Mouse (Mus musculus): Measurements from ENCODE around the gene Antxr2. TPM values are rescaled to one million over a fixed set of nuclear protein-coding genes. Genes with fewer than 3 reads are reported as not detected.

The Antxr2 gene
- polyA plus RNA-seq, 1 experiment from 2014 or later: 22.2 TPM

DNA sequence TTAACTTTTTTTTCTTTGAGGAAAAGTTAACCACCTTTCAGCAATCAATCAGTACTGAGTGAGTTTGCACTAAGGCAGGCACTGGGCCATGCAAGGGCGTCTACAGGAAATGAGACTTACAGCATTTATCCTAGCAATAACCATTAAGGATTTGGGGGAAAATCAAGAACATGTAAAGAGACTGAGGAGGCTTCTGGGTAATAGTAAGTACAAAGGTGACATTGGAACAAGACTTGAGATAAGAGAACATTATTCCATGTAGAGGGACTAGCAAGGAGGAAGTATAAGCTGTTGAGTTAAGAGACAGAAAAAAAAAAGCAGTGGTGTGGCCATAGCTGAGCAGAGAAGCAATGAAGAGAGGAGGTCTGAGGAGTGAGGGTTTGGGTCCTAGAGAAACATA, 57.5 kb downstream of the Antxr2 start:
- Histone ChIP-seq H3K36me3 (ENCODE audit: control insufficient read depth, insufficient read depth, low read length) (no peaks in the 10 kb centered on the region; the same call in 1 of the 2 replicates), H3K4me3 (ENCODE audit: low read depth, low read length) (no peak overlapping the region), H3K9me3 (ENCODE audit: control insufficient read depth, low read depth, low read length) (no peaks in the 10 kb centered on the region), H3K27me3 (ENCODE audit: control insufficient read depth, insufficient read depth, low read length) (no peaks in the 10 kb centered on the region), H3K9ac (replicated peaks; ENCODE audit: low read depth, low read length) (no peak overlapping the region), H3K4me2 (replicated peaks; ENCODE audit: low read depth, low read length) (no peak overlapping the region), H3K4me1 (ENCODE audit: control insufficient read depth, insufficient read depth, low read length) (no peaks in the 10 kb centered on the region), H3K27ac (ENCODE audit: low read length) (no peak overlapping the region)
- ATAC-seq (ENCODE audit: insufficient number of reproducible peaks, insufficient read depth, low FRiP score, low read depth): no peak
- 54% methylated on average over 1 of the region's 1 CpGs for WGBS

GRCm38 (mm10) chr5:97972029-97972428, 58.8 kb downstream of the Antxr2 start:
- Histone ChIP-seq H3K27ac (ENCODE audit: low read length) (no peak overlapping the region), H3K9ac (replicated peaks; ENCODE audit: low read depth, low read length) (no peak overlapping the region), H3K4me2 (replicated peaks; ENCODE audit: low read depth, low read length) (no peak overlapping the region), H3K4me3 (ENCODE audit: low read depth, low read length) (no peak overlapping the region), H3K4me1 (ENCODE audit: control insufficient read depth, insufficient read depth, low read length) (no peaks in the 10 kb centered on the region), H3K36me3 (ENCODE audit: control insufficient read depth, insufficient read depth, low read length) (no peaks in the 10 kb centered on the region), H3K27me3 (ENCODE audit: control insufficient read depth, insufficient read depth, low read length) (no peaks in the 10 kb centered on the region), H3K9me3 (ENCODE audit: control insufficient read depth, low read depth, low read length) (no peaks in the 10 kb centered on the region)
- no peak for ATAC-seq (ENCODE audit: insufficient number of reproducible peaks, insufficient read depth, low FRiP score, low read depth)
- 83% methylated on average over 4 of the region's 4 CpGs for WGBS

GRCm38 (mm10) chr5:97971236-97971635, 59.6 kb downstream of the Antxr2 start:
- Histone ChIP-seq H3K36me3 (ENCODE audit: control insufficient read depth, insufficient read depth, low read length) (no peaks in the 10 kb centered on the region), H3K4me3 (ENCODE audit: low read depth, low read length) (no peak overlapping the region), H3K4me2 (replicated peaks; ENCODE audit: low read depth, low read length) (no peak overlapping the region), H3K4me1 (ENCODE audit: control insufficient read depth, insufficient read depth, low read length) (no peaks in the 10 kb centered on the region), H3K9ac (replicated peaks; ENCODE audit: low read depth, low read length) (no peak overlapping the region), H3K27ac (ENCODE audit: low read length) (no peak overlapping the region), H3K27me3 (ENCODE audit: control insufficient read depth, insufficient read depth, low read length) (no peaks in the 10 kb centered on the region), H3K9me3 (ENCODE audit: control insufficient read depth, low read depth, low read length) (no peaks in the 10 kb centered on the region)
- 48% methylated on average over 3 of the region's 3 CpGs for WGBS
- no peak for ATAC-seq (ENCODE audit: insufficient number of reproducible peaks, insufficient read depth, low FRiP score, low read depth)

DNA sequence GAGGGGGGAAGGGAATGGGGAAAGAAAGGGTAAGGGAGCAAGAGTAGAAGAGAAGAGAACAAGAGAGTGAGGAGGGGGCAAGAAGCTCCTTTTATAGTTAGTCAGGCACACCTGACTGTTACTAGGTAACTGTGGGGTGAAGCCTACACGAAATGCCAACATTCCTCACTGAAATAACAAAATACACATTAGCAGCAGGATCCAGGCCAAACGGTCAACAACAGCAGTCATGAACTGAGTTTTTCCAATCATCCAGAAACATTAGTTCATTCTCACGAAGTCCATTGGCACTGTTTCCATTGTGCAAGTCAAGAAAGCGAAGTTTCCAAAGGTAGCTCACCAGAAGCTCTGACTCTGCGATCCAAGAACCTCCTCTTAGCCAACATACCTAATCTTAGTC, 63.8 kb downstream of the Antxr2 start:
- H3K4me3 ChIP-seq (ENCODE audit: low read depth, low read length): no peak overlapping the region
- no peak overlapping the region for H3K4me2 ChIP-seq (replicated peaks; ENCODE audit: low read depth, low read length)
- no peak overlapping the region for H3K9ac ChIP-seq (replicated peaks; ENCODE audit: low read depth, low read length)
- H3K4me1 ChIP-seq (ENCODE audit: control insufficient read depth, insufficient read depth, low read length): no peaks in the 10 kb centered on the region
- no peaks in the 10 kb centered on the region for H3K27me3 ChIP-seq (ENCODE audit: control insufficient read depth, insufficient read depth, low read length)
- no peak for ATAC-seq (ENCODE audit: insufficient number of reproducible peaks, insufficient read depth, low FRiP score, low read depth)
- no peaks in the 10 kb centered on the region for H3K36me3 ChIP-seq (ENCODE audit: control insufficient read depth, insufficient read depth, low read length)
- no peak overlapping the region for H3K27ac ChIP-seq (ENCODE audit: low read length)
- no peaks in the 10 kb centered on the region for H3K9me3 ChIP-seq (ENCODE audit: control insufficient read depth, low read depth, low read length)
- WGBS: 76% methylated on average over 5 of the region's 5 CpGs

DNA sequence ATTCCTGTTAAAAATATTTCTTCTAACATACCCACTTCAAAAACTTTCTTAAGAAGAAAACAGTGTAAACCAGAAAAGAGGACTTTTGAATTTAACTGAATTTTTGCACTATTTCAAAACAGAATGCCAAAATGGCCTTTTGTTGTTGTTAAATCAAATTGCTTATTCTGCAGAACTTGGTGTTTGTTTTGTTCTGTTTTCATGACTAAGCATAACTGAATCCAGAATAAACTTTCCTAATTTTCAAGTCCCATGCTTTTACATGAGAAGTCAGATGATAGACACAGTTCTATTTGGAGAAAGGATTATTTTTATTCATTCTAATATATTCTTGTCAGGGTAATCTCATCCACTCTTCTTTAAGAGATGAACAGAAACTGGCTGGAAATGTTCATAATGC, 64.7 kb downstream of the Antxr2 start:
- Histone ChIP-seq H3K27me3 (ENCODE audit: control insufficient read depth, insufficient read depth, low read length) (no peaks in the 10 kb centered on the region), H3K4me3 (ENCODE audit: low read depth, low read length) (no peak overlapping the region), H3K4me1 (ENCODE audit: control insufficient read depth, insufficient read depth, low read length) (no peaks in the 10 kb centered on the region), H3K36me3 (ENCODE audit: control insufficient read depth, insufficient read depth, low read length) (no peaks in the 10 kb centered on the region), H3K27ac (ENCODE audit: low read length) (no peak overlapping the region), H3K4me2 (replicated peaks; ENCODE audit: low read depth, low read length) (no peak overlapping the region), H3K9me3 (ENCODE audit: control insufficient read depth, low read depth, low read length) (no peaks in the 10 kb centered on the region), H3K9ac (replicated peaks; ENCODE audit: low read depth, low read length) (no peak overlapping the region)
- no peak for ATAC-seq (ENCODE audit: insufficient number of reproducible peaks, insufficient read depth, low FRiP score, low read depth)

- no peak overlapping the region for H3K9ac ChIP-seq (replicated peaks; ENCODE audit: low read depth, low read length)
These were observed 66.4 kb downstream of the Antxr2 start for GRCm38 (mm10) chr5:97964444-97964843.

GRCm38 (mm10) chr5:97962512-97962911, 68.3 kb downstream of the Antxr2 start:
- WGBS: 78% methylated on average over 3 of the region's 3 CpGs
- H3K36me3 ChIP-seq (ENCODE audit: control insufficient read depth, insufficient read depth, low read length): no peaks in the 10 kb centered on the region
- H3K4me1 ChIP-seq (ENCODE audit: control insufficient read depth, insufficient read depth, low read length): no peaks in the 10 kb centered on the region

More at GRCm38 (mm10) chr5:97964444-97964843, 66.4 kb downstream of the Antxr2 start:
- Histone ChIP-seq H3K4me1 (ENCODE audit: control insufficient read depth, insufficient read depth, low read length) (no peaks in the 10 kb centered on the region), H3K27me3 (ENCODE audit: control insufficient read depth, insufficient read depth, low read length) (no peaks in the 10 kb centered on the region), H3K9me3 (ENCODE audit: control insufficient read depth, low read depth, low read length) (no peaks in the 10 kb centered on the region), H3K27ac (ENCODE audit: low read length) (no peak overlapping the region), H3K4me2 (replicated peaks; ENCODE audit: low read depth, low read length) (no peak overlapping the region), H3K36me3 (ENCODE audit: control insufficient read depth, insufficient read depth, low read length) (no peaks in the 10 kb centered on the region), H3K4me3 (ENCODE audit: low read depth, low read length) (no peak overlapping the region)
- ATAC-seq (ENCODE audit: insufficient number of reproducible peaks, insufficient read depth, low FRiP score, low read depth): no peak
- WGBS: 72% methylated on average over 2 of the region's 2 CpGs

GRCm38 (mm10) chr5:97961786-97962185, 69.1 kb downstream of the Antxr2 start:
- Histone ChIP-seq H3K27me3 (ENCODE audit: control insufficient read depth, insufficient read depth, low read length) (no peaks in the 10 kb centered on the region), H3K4me3 (ENCODE audit: low read depth, low read length) (no peak overlapping the region), H3K27ac (ENCODE audit: low read length) (no peak overlapping the region), H3K36me3 (ENCODE audit: control insufficient read depth, insufficient read depth, low read length) (no peaks in the 10 kb centered on the region), H3K9ac (replicated peaks; ENCODE audit: low read depth, low read length) (no peak overlapping the region), H3K4me1 (ENCODE audit: control insufficient read depth, insufficient read depth, low read length) (no peaks in the 10 kb centered on the region), H3K4me2 (replicated peaks; ENCODE audit: low read depth, low read length) (no peak overlapping the region), H3K9me3 (ENCODE audit: control insufficient read depth, low read depth, low read length) (no peaks in the 10 kb centered on the region)
- no peak for ATAC-seq (ENCODE audit: insufficient number of reproducible peaks, insufficient read depth, low FRiP score, low read depth)
- WGBS: 78% methylated on average over 7 of the region's 7 CpGs

More at GRCm38 (mm10) chr5:97962512-97962911, 68.3 kb downstream of the Antxr2 start:
- ATAC-seq (ENCODE audit: insufficient number of reproducible peaks, insufficient read depth, low FRiP score, low read depth): no peak
- Histone ChIP-seq H3K4me3 (ENCODE audit: low read depth, low read length) (no peak overlapping the region), H3K4me2 (replicated peaks; ENCODE audit: low read depth, low read length) (no peak overlapping the region), H3K9me3 (ENCODE audit: control insufficient read depth, low read depth, low read length) (no peaks in the 10 kb centered on the region), H3K27ac (ENCODE audit: low read length) (no peak overlapping the region), H3K27me3 (ENCODE audit: control insufficient read depth, insufficient read depth, low read length) (no peaks in the 10 kb centered on the region), H3K9ac (replicated peaks; ENCODE audit: low read depth, low read length) (no peak overlapping the region)

GRCm38 (mm10) chr5:97959651-97960050, 71.2 kb downstream of the Antxr2 start:
- no peaks in the 10 kb centered on the region for H3K36me3 ChIP-seq (ENCODE audit: control insufficient read depth, insufficient read depth, low read length)
- H3K4me2 ChIP-seq (replicated peaks; ENCODE audit: low read depth, low read length): no peak overlapping the region
- no peaks in the 10 kb centered on the region for H3K27me3 ChIP-seq (ENCODE audit: control insufficient read depth, insufficient read depth, low read length)
- no peaks in the 10 kb centered on the region for H3K9me3 ChIP-seq (ENCODE audit: control insufficient read depth, low read depth, low read length)
- no peak overlapping the region for H3K4me3 ChIP-seq (ENCODE audit: low read depth, low read length)
- no peak for ATAC-seq (ENCODE audit: insufficient number of reproducible peaks, insufficient read depth, low FRiP score, low read depth)
- H3K27ac ChIP-seq (ENCODE audit: low read length): no peak overlapping the region
- H3K4me1 ChIP-seq (ENCODE audit: control insufficient read depth, insufficient read depth, low read length): no peaks in the 10 kb centered on the region
- no peak overlapping the region for H3K9ac ChIP-seq (replicated peaks; ENCODE audit: low read depth, low read length)
- WGBS: 50% methylated on average over 2 of the region's 2 CpGs
